Mouse (Mus musculus): Measurements from ENCODE around the gene Fam178b. TPM values are rescaled to one million over a fixed set of nuclear protein-coding genes. Genes with fewer than 3 reads are reported as not detected.
"Not testable (repeated sequence)": the region's sequence is repeated elsewhere in the genome, so short reads cannot be mapped to it uniquely, and the experiment has no call there.

Fam178b gene
- polyA plus RNA-seq, 1 experiment from 2014 or later: not detected

DNA sequence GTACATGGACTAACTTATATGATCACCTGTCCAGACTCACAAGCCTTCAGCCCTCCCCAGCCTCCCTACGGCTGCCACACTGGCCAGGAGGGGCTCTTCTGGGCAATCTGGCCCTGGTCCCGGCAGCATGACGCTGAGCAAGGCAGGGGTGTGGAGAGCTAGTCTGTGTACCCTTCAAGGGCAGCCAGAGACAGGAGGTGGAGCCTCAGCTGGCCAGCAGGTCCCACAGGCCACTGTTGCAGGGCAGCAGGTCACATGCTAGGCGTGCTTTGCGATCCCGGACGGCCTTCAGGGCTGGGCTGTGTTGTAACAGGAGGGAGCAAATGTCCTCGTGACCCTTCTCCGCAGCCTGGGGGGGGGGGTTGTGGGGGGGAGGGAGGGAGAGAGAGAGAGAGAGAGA, 143.8 kb downstream of the Fam178b start, which contains the start of gene Gm42417:
TSS of gene Gm42417 (minus strand) at position 244 of the 400 bp plus-strand sequence.
- Histone ChIP-seq H3K27ac (no peak within 1 kb of the TSS), H3K4me1 (replicated peaks; ENCODE audit: control insufficient read depth, insufficient read depth, low read length) (no peaks in the 10 kb centered on the region), H3K9me3 (ENCODE audit: control insufficient read depth, low read length) (no peaks in the 10 kb centered on the region), H3K4me2 (replicated peaks) (no peak within 1 kb of the TSS), H3K9ac (no peak within 1 kb of the TSS), H3K4me3 (replicated peaks; ENCODE audit: low read length) (no peak within 1 kb of the TSS), H3K27me3 (ENCODE audit: control insufficient read depth, insufficient read depth, low read length) (no peaks in the 10 kb centered on the region), H3K36me3 (replicated peaks; ENCODE audit: control insufficient read depth, insufficient read depth) (peaks cover 34% of the 10 kb centered on the region)
- ATAC-seq (ENCODE audit: low FRiP score) (no peak), DNase-seq (ENCODE audit: low spot score) (no peak)
- WGBS: 57% methylated on average over 9 of the region's 9 CpGs

DNA sequence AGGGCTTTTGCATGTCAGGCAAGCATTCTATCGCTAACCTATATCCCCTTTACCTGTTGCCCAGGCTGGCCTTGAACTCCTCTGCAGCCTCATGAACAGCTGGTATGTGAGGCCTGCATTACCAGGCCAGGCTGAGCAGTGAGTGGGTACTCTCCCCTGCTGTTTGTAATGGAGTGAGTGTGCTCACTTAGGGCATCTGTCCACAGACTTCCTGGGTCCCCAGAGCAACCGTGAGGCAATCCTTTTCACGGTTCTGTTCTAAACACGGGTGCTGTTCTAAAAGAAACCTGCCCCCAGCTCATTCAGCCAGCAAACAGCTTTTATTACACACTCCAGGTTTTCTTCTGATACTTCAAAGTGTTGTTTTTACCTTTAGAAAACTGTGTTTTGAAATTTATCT, 144.3 kb downstream of the Fam178b start:
- Histone ChIP-seq H3K4me2 (replicated peaks) (no peak overlapping the region), H3K27me3 (ENCODE audit: control insufficient read depth, insufficient read depth, low read length) (no peaks in the 10 kb centered on the region), H3K4me1 (replicated peaks; ENCODE audit: control insufficient read depth, insufficient read depth, low read length) (no peaks in the 10 kb centered on the region), H3K9ac (no peak overlapping the region), H3K36me3 (replicated peaks; ENCODE audit: control insufficient read depth, insufficient read depth) (peaks cover 34% of the 10 kb centered on the region), H3K9me3 (ENCODE audit: control insufficient read depth, low read length) (no peaks in the 10 kb centered on the region), H3K27ac (no peak overlapping the region), H3K4me3 (replicated peaks; ENCODE audit: low read length) (no peak overlapping the region)
- WGBS: 90% methylated on average over 4 of the region's 4 CpGs
- no peak for ATAC-seq (ENCODE audit: low FRiP score)
- no peak for DNase-seq (ENCODE audit: low spot score)

DNA sequence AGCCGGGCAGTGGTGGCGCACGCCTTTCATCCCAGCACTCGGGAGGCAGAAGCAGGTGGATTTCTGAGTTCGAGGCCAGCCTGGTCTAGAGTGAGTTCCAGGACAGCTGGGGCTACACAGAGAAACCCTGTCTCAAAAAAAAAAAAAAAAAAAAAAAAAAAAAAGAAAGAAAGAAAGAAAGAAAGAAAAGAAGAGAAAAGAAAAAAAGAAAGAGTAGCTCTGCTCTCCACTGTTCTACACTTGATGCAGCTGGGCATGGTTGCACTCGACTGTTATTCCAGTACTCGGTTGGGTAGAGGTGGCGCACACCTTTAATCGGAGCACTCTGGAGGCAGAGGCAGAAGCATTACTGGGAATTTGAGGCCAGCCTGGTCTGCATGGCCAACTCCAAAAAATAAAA, 146.2 kb downstream of the Fam178b start, which contains the start of gene Ankrd23:
TSS of gene Ankrd23 (minus strand) at position 101 of the 400 bp plus-strand sequence.
- H3K27ac ChIP-seq; H3K9me3 ChIP-seq (ENCODE audit: control insufficient read depth, low read length); H3K4me2 ChIP-seq (replicated peaks); DNase-seq (ENCODE audit: low spot score); ATAC-seq (ENCODE audit: low FRiP score); H3K27me3 ChIP-seq (ENCODE audit: control insufficient read depth, insufficient read depth, low read length); H3K4me1 ChIP-seq (replicated peaks; ENCODE audit: control insufficient read depth, insufficient read depth, low read length); H3K4me3 ChIP-seq (replicated peaks; ENCODE audit: low read length); H3K9ac ChIP-seq: not testable (repeated sequence)
- H3K36me3 ChIP-seq (replicated peaks; ENCODE audit: control insufficient read depth, insufficient read depth): peaks cover 25% of the 10 kb centered on the region
- WGBS: 94% methylated on average over 9 of the region's 9 CpGs

DNA sequence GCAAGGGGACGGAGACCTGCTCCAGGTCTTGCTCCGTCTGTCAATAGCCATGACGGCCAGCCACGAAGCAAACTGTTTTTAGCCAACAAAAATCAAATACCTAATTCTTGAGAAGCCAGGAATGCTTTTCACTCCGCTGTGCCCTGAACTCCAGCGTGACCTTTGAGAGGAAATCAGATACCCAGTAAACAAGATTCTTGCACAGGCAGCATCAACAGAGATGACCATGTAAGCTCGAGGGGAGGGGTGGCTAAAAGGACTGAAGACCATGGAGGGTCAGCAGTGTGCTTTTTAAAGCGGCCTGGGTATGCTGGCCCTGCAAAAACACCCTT, 146.6 kb downstream of the Fam178b start:
- Histone ChIP-seq H3K9me3 (ENCODE audit: control insufficient read depth, low read length) (no peaks in the 10 kb centered on the region), H3K4me1 (replicated peaks; ENCODE audit: control insufficient read depth, insufficient read depth, low read length) (no peaks in the 10 kb centered on the region), H3K27ac (no peak overlapping the region), H3K36me3 (replicated peaks; ENCODE audit: control insufficient read depth, insufficient read depth) (peaks cover 20% of the 10 kb centered on the region), H3K4me3 (replicated peaks; ENCODE audit: low read length) (no peak overlapping the region), H3K9ac (no peak overlapping the region), H3K27me3 (ENCODE audit: control insufficient read depth, insufficient read depth, low read length) (no peaks in the 10 kb centered on the region), H3K4me2 (replicated peaks) (no peak overlapping the region)
- DNase-seq (ENCODE audit: low spot score) (no peak), ATAC-seq (ENCODE audit: low FRiP score) (no peak)
- 77% methylated on average over 8 of the region's 8 CpGs for WGBS

DNA sequence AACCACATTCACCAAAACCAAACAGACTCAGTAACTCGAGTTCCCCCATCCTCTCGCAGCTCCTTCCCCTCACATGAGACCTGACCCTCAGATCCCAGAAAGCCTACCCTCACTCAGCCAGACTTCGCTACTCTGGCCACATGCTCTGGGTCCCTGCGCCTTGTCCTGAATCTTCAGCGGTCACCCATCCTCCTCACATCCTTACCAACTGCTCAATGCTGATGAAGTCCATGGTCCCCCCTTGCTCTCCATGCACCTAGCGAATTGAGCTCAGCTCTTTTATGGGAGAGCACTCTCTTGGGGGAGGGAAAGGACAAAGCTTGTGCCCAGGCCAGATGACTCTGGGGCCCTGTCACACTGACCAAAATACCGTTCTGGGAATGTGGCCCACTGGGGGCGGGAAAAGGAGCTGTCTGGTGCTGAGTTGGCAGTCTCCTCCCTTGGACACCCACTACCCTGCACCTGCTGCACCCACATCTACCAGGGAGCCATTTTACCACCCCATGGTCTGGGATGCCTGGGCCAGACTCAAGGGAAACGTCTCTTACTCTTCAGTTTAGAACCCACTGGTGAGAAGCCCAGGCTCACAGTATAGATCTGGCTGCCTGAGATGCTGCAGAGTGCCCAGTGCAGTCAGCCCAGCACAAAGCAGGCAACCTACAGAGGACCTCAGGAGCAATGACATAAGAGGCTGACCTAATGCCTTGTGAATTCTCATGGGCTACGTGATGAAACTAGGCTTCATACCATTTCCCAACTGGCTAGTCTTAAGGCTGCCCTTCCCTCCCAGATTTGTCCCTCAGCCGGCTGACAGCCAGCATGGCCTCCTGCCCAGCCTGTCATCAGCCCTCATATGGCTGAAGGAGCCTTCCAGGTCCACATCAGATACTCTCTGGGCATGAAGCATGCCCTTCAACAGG, 147.2 kb downstream of the Fam178b start:
- Histone ChIP-seq H3K36me3 (replicated peaks; ENCODE audit: control insufficient read depth, insufficient read depth) (peaks cover 15% of the 10 kb centered on the region), H3K27ac (no peak overlapping the region), H3K4me3 (replicated peaks; ENCODE audit: low read length) (no peak overlapping the region), H3K4me2 (replicated peaks) (no peak overlapping the region), H3K27me3 (ENCODE audit: control insufficient read depth, insufficient read depth, low read length) (no peaks in the 10 kb centered on the region), H3K4me1 (replicated peaks; ENCODE audit: control insufficient read depth, insufficient read depth, low read length) (no peaks in the 10 kb centered on the region), H3K9ac (no peak overlapping the region), H3K9me3 (ENCODE audit: control insufficient read depth, low read length) (no peaks in the 10 kb centered on the region)
- DNase-seq (ENCODE audit: low spot score) (no peak), ATAC-seq (ENCODE audit: low FRiP score) (no peak)
- 86% methylated on average over 11 of the region's 11 CpGs for WGBS

DNA sequence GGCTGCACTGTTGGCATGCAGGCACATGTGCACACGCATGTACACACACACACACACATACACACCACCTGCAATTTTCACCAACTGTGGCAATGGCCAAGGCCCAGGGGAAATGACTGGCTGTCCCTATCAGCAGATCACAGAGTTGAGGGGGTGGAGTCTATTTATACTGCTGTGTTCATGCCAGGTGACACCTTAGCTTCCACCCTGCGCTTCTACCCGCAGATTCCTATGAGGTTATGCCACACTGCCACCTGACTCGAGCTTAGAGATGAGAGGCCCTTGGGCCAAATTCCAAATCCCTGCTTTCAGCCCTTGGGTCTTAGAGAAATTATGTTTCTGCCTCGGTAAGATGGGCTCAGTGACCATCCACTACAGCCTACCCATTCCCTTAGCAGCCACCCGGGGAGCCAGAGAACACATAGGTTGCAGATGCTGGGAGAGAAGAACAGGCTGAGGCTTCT, 148.4 kb downstream of the Fam178b start:
- DNase-seq (ENCODE audit: low spot score) (no peak), ATAC-seq (ENCODE audit: low FRiP score) (no peak)
- 91% methylated on average over 6 of the region's 6 CpGs for WGBS

DNA sequence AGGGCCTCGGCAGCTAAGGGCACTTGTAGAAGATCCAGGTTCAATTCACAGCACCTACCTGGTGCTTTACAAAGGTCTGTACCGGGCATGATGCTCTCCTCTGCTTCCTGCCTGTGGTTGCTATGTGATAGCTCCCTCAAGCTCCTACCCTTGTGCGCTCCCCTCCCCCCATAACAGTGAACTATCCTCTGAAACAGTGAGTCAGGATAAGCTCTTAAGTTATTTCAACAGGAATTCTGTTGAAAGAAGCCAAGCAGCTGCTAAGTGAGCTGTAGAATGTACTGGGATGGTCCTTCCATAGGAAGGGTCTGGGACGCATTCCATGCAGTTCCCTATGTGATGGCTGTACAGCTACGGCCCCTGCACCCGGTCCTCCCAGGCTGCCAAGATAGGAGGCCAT, 149.4 kb downstream of the Fam178b start:
- Histone ChIP-seq H3K9ac (no peak overlapping the region), H3K9me3 (ENCODE audit: control insufficient read depth, low read length) (no peaks in the 10 kb centered on the region), H3K27me3 (ENCODE audit: control insufficient read depth, insufficient read depth, low read length) (no peaks in the 10 kb centered on the region), H3K27ac (no peak overlapping the region), H3K4me1 (replicated peaks; ENCODE audit: control insufficient read depth, insufficient read depth, low read length) (no peaks in the 10 kb centered on the region; the same call in 1 of the 2 replicates), H3K4me3 (replicated peaks; ENCODE audit: low read length) (no peak overlapping the region), H3K4me2 (replicated peaks) (no peak overlapping the region), H3K36me3 (replicated peaks; ENCODE audit: control insufficient read depth, insufficient read depth) (peaks cover 6% of the 10 kb centered on the region; the same call in 1 of the 2 replicates)
- ATAC-seq (ENCODE audit: low FRiP score) (no peak), DNase-seq (ENCODE audit: low spot score) (no peak)
- WGBS: 86% methylated on average over 6 of the region's 6 CpGs

More for the DNA sequence above, 148.4 kb downstream of the Fam178b start:
- Histone ChIP-seq H3K36me3 (replicated peaks; ENCODE audit: control insufficient read depth, insufficient read depth) (peaks cover 6% of the 10 kb centered on the region), H3K9me3 (ENCODE audit: control insufficient read depth, low read length) (no peaks in the 10 kb centered on the region), H3K27me3 (ENCODE audit: control insufficient read depth, insufficient read depth, low read length) (no peaks in the 10 kb centered on the region), H3K4me1 (replicated peaks; ENCODE audit: control insufficient read depth, insufficient read depth, low read length) (no peaks in the 10 kb centered on the region; the same call in 1 of the 2 replicates), H3K27ac (no peak overlapping the region), H3K4me2 (replicated peaks) (no peak overlapping the region), H3K4me3 (replicated peaks; ENCODE audit: low read length) (no peak overlapping the region), H3K9ac (no peak overlapping the region)

DNA sequence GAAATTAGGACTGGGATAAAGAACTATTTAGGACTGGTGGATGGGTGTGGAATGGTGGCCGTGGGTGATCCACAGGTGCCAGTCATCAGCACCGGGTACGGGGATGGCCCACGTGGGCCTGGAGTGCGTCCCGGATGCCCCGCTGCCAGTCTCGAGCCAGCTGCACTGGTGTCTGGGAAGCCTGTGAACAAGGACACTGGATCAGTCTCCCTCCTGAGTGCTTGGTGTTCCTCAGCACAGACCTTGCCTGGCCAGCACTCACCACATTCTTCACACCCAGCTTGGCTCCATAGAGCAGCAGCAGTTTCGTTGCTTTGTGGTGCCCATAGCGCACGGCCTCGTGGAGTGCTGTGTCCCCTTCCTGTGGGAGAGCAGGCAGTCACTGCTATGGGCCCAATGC, 151.5 kb downstream of the Fam178b start:
- DNase-seq (ENCODE audit: low spot score) (no peak), ATAC-seq (ENCODE audit: low FRiP score) (no peak)
- Histone ChIP-seq H3K4me2 (replicated peaks) (no peak overlapping the region), H3K27me3 (ENCODE audit: control insufficient read depth, insufficient read depth, low read length) (no peaks in the 10 kb centered on the region), H3K36me3 (replicated peaks; ENCODE audit: control insufficient read depth, insufficient read depth) (peaks cover 14% of the 10 kb centered on the region), H3K9ac (no peak overlapping the region), H3K4me3 (replicated peaks; ENCODE audit: low read length) (no peak overlapping the region), H3K9me3 (ENCODE audit: control insufficient read depth, low read length) (no peaks in the 10 kb centered on the region), H3K4me1 (replicated peaks; ENCODE audit: control insufficient read depth, insufficient read depth, low read length) (no peaks in the 10 kb centered on the region; the same call in 1 of the 2 replicates), H3K27ac (no peak overlapping the region)
- 88% methylated on average over 12 of the region's 12 CpGs for WGBS

DNA sequence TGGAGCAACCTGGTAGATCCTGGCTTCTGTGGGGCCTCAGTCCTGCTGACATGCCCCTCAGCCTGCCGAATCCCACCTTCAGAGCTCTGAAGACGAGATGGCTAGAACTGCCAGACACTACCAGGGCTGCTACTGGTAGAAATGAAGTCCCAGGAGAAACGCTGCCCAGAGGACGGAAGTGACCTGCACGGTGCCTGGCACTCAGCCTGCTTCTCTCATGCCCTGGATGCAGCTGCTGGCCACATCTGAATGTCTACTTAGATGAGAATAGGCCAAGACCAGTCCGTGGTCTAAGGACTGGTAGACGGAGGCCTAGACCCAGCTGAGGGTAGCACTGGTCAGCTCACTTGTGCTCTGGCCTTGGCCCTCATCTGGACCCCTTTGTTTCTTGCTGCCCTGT, 152.0 kb downstream of the Fam178b start:
- Histone ChIP-seq H3K4me2 (replicated peaks) (no peak overlapping the region), H3K9me3 (ENCODE audit: control insufficient read depth, low read length) (no peaks in the 10 kb centered on the region), H3K4me3 (replicated peaks; ENCODE audit: low read length) (no peak overlapping the region), H3K4me1 (replicated peaks; ENCODE audit: control insufficient read depth, insufficient read depth, low read length) (no peaks in the 10 kb centered on the region; the same call in 1 of the 2 replicates), H3K9ac (no peak overlapping the region), H3K27ac (no peak overlapping the region), H3K36me3 (replicated peaks; ENCODE audit: control insufficient read depth, insufficient read depth) (peaks cover 14% of the 10 kb centered on the region), H3K27me3 (ENCODE audit: control insufficient read depth, insufficient read depth, low read length) (no peaks in the 10 kb centered on the region)
- DNase-seq (ENCODE audit: low spot score) (no peak), ATAC-seq (ENCODE audit: low FRiP score) (no peak)
- 87% methylated on average over 7 of the region's 7 CpGs for WGBS
